Mouse (Mus musculus): ENCODE measurements at regions not wholly inside any gene's neighbourhood (a gene's known extent, or its start where the extent isn't known, plus 50 kb on each side); places are given as distances from the start of the nearest gene placed in this dataset.
"Not testable (repeated sequence)": the region's sequence is repeated elsewhere in the genome, so short reads cannot be mapped to it uniquely, and the experiment has no call there.

GRCm38 (mm10) chrX:97141170-97142085 lies 69.0 kb downstream of the Pgr15l start:
- Histone ChIP-seq H3K4me2 (peak overlapping the region; percentile 30; the same call in 1 of the 2 replicates), H3K4me3 (peak overlapping the region; percentile 30)
- H3K36me3 ChIP-seq; H3K27ac ChIP-seq; ATAC-seq (replicated peaks; ENCODE audit: insufficient number of reproducible peaks, insufficient read depth, low FRiP score, low read depth); H3K9me3 ChIP-seq (replicated peaks); H3K4me1 ChIP-seq (replicated peaks); H3K27me3 ChIP-seq; H3K9ac ChIP-seq: not testable (repeated sequence)
- WGBS: 23% methylated on average over 19 of the region's 27 CpGs

GRCm38 (mm10) chrX:97142237-97142636 lies 69.8 kb downstream of the Pgr15l start:
- Histone ChIP-seq H3K27me3 (no peaks in the 10 kb centered on the region), H3K27ac (no peak overlapping the region), H3K4me2 (peak overlapping the region; percentile 30), H3K9ac (no peak overlapping the region), H3K4me3 (peak overlapping the region; percentile 30), H3K4me1 (replicated peaks) (no peaks in the 10 kb centered on the region), H3K36me3 (no peaks in the 10 kb centered on the region), H3K9me3 (replicated peaks) (no peaks in the 10 kb centered on the region)
- no peak for ATAC-seq (replicated peaks; ENCODE audit: insufficient number of reproducible peaks, insufficient read depth, low FRiP score, low read depth)

DNA sequence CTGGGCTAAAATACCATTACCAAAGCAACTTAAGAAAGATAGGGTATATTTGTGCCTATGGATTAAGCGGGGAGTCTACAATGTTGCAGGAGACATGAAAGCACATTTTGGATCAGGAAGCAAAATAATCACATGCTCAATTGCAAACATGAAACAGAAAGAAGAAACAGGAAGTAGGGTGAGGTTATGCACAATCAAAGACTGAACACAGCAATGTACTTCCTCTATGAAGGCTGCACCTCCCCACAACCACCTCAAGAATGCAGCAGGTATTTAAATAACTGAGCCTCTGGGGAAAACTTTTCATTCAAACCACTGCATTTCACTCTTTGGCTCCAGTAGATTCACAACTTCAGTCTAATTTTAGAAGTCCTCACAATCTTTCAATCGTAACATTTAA lies 83.8 kb downstream of the Pgr15l start:
- Histone ChIP-seq H3K9ac (no peak overlapping the region), H3K27ac (no peak overlapping the region), H3K27me3 (no peaks in the 10 kb centered on the region), H3K4me2 (no peak overlapping the region), H3K4me1 (replicated peaks) (no peaks in the 10 kb centered on the region), H3K36me3 (no peaks in the 10 kb centered on the region), H3K9me3 (replicated peaks) (no peaks in the 10 kb centered on the region), H3K4me3 (no peak overlapping the region)
- no peak for ATAC-seq (replicated peaks; ENCODE audit: insufficient number of reproducible peaks, insufficient read depth, low FRiP score, low read depth)
- WGBS: 70% methylated on average over 2 of the region's 2 CpGs
